Mouse (Mus musculus): ENCODE measurements at regions not wholly inside any gene's neighbourhood (a gene's known extent, or its start where the extent isn't known, plus 50 kb on each side); places are given as distances from the start of the nearest gene placed in this dataset.

- no peak for TF ChIP-seq NRF1 (IDR thresholded peaks at IDR 0.05; ENCODE audit: insufficient read depth, low read depth, low read length, poor library complexity, severe bottlenecking)
- no peak for TF ChIP-seq TBP (IDR thresholded peaks at IDR 0.05; ENCODE audit: low read depth, low read length)
- TF ChIP-seq ETS1 (IDR thresholded peaks at IDR 0.05; ENCODE audit: low read depth, low read length), result no peak
- no peak for TF ChIP-seq ZMIZ1 (IDR thresholded peaks at IDR 0.05; ENCODE audit: low read depth, low read length)
- TF ChIP-seq HCFC1 (IDR thresholded peaks at IDR 0.05; ENCODE audit: low read depth, low read length), result no peak
- no peak for TF ChIP-seq JUND (IDR thresholded peaks at IDR 0.05; ENCODE audit: low read depth, low read length)
- TF ChIP-seq MYC (IDR thresholded peaks at IDR 0.05; ENCODE audit: low read depth, low read length), result no peak
- TF ChIP-seq GABPA (IDR thresholded peaks at IDR 0.05; ENCODE audit: low read depth, low read length), result no peak
- TF ChIP-seq SMC3 (IDR thresholded peaks at IDR 0.05; ENCODE audit: low read depth, low read length), result no peak
- TF ChIP-seq RCOR1 (IDR thresholded peaks at IDR 0.05; ENCODE audit: low read depth, low read length), result no peak
- no peak for TF ChIP-seq E2F4 (IDR thresholded peaks at IDR 0.05; ENCODE audit: borderline replicate concordance, low read depth, low read length)
- no peak for TF ChIP-seq ZC3H11A (IDR thresholded peaks at IDR 0.05; ENCODE audit: low read depth, low read length)
- no peak for TF ChIP-seq MYB (IDR thresholded peaks at IDR 0.05; ENCODE audit: low read depth, low read length)
- TF ChIP-seq SIN3A (IDR thresholded peaks at IDR 0.05; ENCODE audit: low read length), result no peak
Observed at GRCm38 (mm10) chr5:14309981-14310380, 204.7 kb upstream of the Pclo start.

GRCm38 (mm10) chr5:14311729-14312128, 203.0 kb upstream of the Pclo start:
- Histone ChIP-seq H3K27ac (ENCODE audit: control insufficient read depth, low read depth, low read length) (no peak overlapping the region), H3K9me3 (replicated peaks; ENCODE audit: insufficient read depth, low read length) (no peaks in the 10 kb centered on the region), H3K36me3 (ENCODE audit: control insufficient read depth in 1 of 2, insufficient read depth in 2 of 2, low read length in 2 of 2) (no peaks in the 10 kb centered on the region), H3K9ac (ENCODE audit: control insufficient read depth, low read depth, low read length, poor library complexity, severe bottlenecking) (no peak overlapping the region), H3K27me3 (ENCODE audit: control insufficient read depth in 1 of 2, insufficient read depth in 2 of 2, low read length in 2 of 2) (no peaks in the 10 kb centered on the region), H3K79me2 (ENCODE audit: control insufficient read depth, insufficient read depth, low read length, poor library complexity) (no peaks in the 10 kb centered on the region), H3K4me3 (ENCODE audit: control insufficient read depth in 1 of 2, insufficient read depth in 1 of 2, low read depth in 2 of 2, low read length in 2 of 2) (no peak overlapping the region), H3K4me1 (ENCODE audit: control insufficient read depth in 1 of 2, insufficient read depth in 2 of 2, low read length in 2 of 2) (no peaks in the 10 kb centered on the region)
- DNase-seq (ENCODE audit: low read depth, low spot score), result no peak
- TF ChIP-seq SMC3 (IDR thresholded peaks at IDR 0.05; ENCODE audit: low read depth, low read length), result no peak
- TF ChIP-seq NRF1 (IDR thresholded peaks at IDR 0.05; ENCODE audit: insufficient read depth, low read depth, low read length, poor library complexity, severe bottlenecking), result no peak
- no peak for TF ChIP-seq TAL1 (IDR thresholded peaks at IDR 0.05; ENCODE audit: low read length)
- TF ChIP-seq MAFK (IDR thresholded peaks at IDR 0.05; ENCODE audit: borderline replicate concordance, low read depth, low read length), result no peak
- no peak for TF ChIP-seq SIN3A (IDR thresholded peaks at IDR 0.05; ENCODE audit: low read length)
- no peak for TF ChIP-seq MXI1 (IDR thresholded peaks at IDR 0.05; ENCODE audit: low read depth, low read length)
- no peak for TF ChIP-seq ETS1 (IDR thresholded peaks at IDR 0.05; ENCODE audit: low read depth, low read length)
- TF ChIP-seq EP300 (IDR thresholded peaks at IDR 0.05; ENCODE audit: low read depth in 1 of 2, low read length in 2 of 2), result no peak
- TF ChIP-seq HCFC1 (IDR thresholded peaks at IDR 0.05; ENCODE audit: low read depth, low read length), result no peak
- no peak for TF ChIP-seq ELF1 (IDR thresholded peaks at IDR 0.05; ENCODE audit: low read depth, low read length)
- TF ChIP-seq GABPA (IDR thresholded peaks at IDR 0.05; ENCODE audit: low read depth, low read length), result no peak
- TF ChIP-seq RAD21 (IDR thresholded peaks at IDR 0.05; ENCODE audit: low read depth, low read length), result no peak
- TF ChIP-seq MEF2A (IDR thresholded peaks at IDR 0.05; ENCODE audit: extremely low read depth, insufficient replicate concordance, low read depth, low read length, poor library complexity, severe bottlenecking), result no peak
- no peak for TF ChIP-seq ZMIZ1 (IDR thresholded peaks at IDR 0.05; ENCODE audit: low read depth, low read length)

More at GRCm38 (mm10) chr5:14309981-14310380, 204.7 kb upstream of the Pclo start:
- no peaks in the 10 kb centered on the region for H3K36me3 ChIP-seq (ENCODE audit: control insufficient read depth in 1 of 2, insufficient read depth in 2 of 2, low read length in 2 of 2)
- no peak overlapping the region for H3K27ac ChIP-seq (ENCODE audit: control insufficient read depth, low read depth, low read length)
- no peaks in the 10 kb centered on the region for H3K27me3 ChIP-seq (ENCODE audit: control insufficient read depth in 1 of 2, insufficient read depth in 2 of 2, low read length in 2 of 2)
- DNase-seq (ENCODE audit: low read depth, low spot score), result no peak
- no peaks in the 10 kb centered on the region for H3K4me1 ChIP-seq (ENCODE audit: control insufficient read depth in 1 of 2, insufficient read depth in 2 of 2, low read length in 2 of 2)
- H3K79me2 ChIP-seq (ENCODE audit: control insufficient read depth, insufficient read depth, low read length, poor library complexity), result no peaks in the 10 kb centered on the region
- H3K4me3 ChIP-seq (ENCODE audit: control insufficient read depth in 1 of 2, insufficient read depth in 1 of 2, low read depth in 2 of 2, low read length in 2 of 2), result no peak overlapping the region
- no peak overlapping the region for H3K9ac ChIP-seq (ENCODE audit: control insufficient read depth, low read depth, low read length, poor library complexity, severe bottlenecking)
- no peaks in the 10 kb centered on the region for H3K9me3 ChIP-seq (replicated peaks; ENCODE audit: insufficient read depth, low read length)

All from MEL (cell line).